Mouse (Mus musculus) small intestine, adult 2 months (tissue): ENCODE data around the gene Rfng.

Experiments used
- CTCF ChIP-seq: fragments of 200-500 bp; IDR thresholded peaks from 2 replicates; pipeline ENCODE4 v1.5.1; 2012; ENCODE audit warnings: low read depth, mild to moderate bottlenecking, control low read depth, inconsistent platforms, low read length, moderate library complexity, mixed read lengths; ENCODE audit not compliant: insufficient replicate concordance, insufficient read length; ENCODE audit errors: extremely low read depth
- POLR2A ChIP-seq: fragments of 200-500 bp; IDR thresholded peaks from 2 replicates; pipeline ENCODE4 v1.6.1; 2012; ENCODE audit warnings: low read depth, mild to moderate bottlenecking, control low read depth, inconsistent platforms, low read length, moderate library complexity

GRCm38 (mm10) chr11:120822321-120822720 lies 38.3 kb upstream of the Rfng start:
- TF ChIP-seq POLR2A (no peak), CTCF (no peak)
